Mouse (Mus musculus): ENCODE results near the gene Krba1. TPM values are rescaled to one million over a fixed set of nuclear protein-coding genes. Genes with fewer than 3 reads are reported as not detected.

Gene Krba1
- polyA plus RNA-seq, 1 experiment = 48.0 TPM

GRCm38 (mm10) chr6:48466715-48467114, 71.3 kb downstream of the Krba1 start:
- DNase-seq (ENCODE audit: low read depth) = no peak
- no peak for TF ChIP-seq CTCF (IDR thresholded peaks at IDR 0.05; ENCODE audit: borderline replicate concordance, extremely low read depth, insufficient read depth, insufficient read length)

- DNase-seq (ENCODE audit: low read depth) = no peak
- TF ChIP-seq POLR2A (IDR thresholded peaks at IDR 0.05; ENCODE audit: borderline replicate concordance, extremely low read depth, insufficient read depth, insufficient read length, poor library complexity, severe bottlenecking) (no peak), CTCF (IDR thresholded peaks at IDR 0.05; ENCODE audit: borderline replicate concordance, extremely low read depth, insufficient read depth, insufficient read length) (no peak)
These were observed 72.1 kb downstream of the Krba1 start for GRCm38 (mm10) chr6:48467490-48467889.

Other genes with a start within 250 kb of the Krba1 start
- 33.5 and 37.0 TPM in 2 replicates for gene Zfp467, start 50.2 kb downstream of the Krba1 start, polyA plus RNA-seq (2012; rRNA removed)
- 1.3 and 1.7 TPM in 2 replicates for gene Sspo, start 52.6 kb downstream of the Krba1 start, polyA plus RNA-seq (2012; rRNA removed)
- 220 and 228 TPM in 2 replicates for gene Atp6v0e2, start 142.0 kb downstream of the Krba1 start, polyA plus RNA-seq (2012; rRNA removed)
- gene Lrrc61, start 159.2 kb downstream of the Krba1 start, polyA plus RNA-seq (2012; rRNA removed) = 31.3 and 35.6 TPM in 2 replicates
- gene Rarres2, start 177.2 kb downstream of the Krba1 start, polyA plus RNA-seq (2012; rRNA removed) = 2.8 and 3.1 TPM in 2 replicates
- gene Gm45021, start 194.0 kb downstream of the Krba1 start, polyA plus RNA-seq (2012; rRNA removed) = not detected in 2 replicates
- gene Repin1, start 198.3 kb downstream of the Krba1 start, polyA plus RNA-seq (2012; rRNA removed) = 60.0 and 69.2 TPM in 2 replicates
- gene Gm44965, start 198.4 kb downstream of the Krba1 start, polyA plus RNA-seq (2012; rRNA removed) = not detected in 2 replicates
- 14.6 and 15.0 TPM in 2 replicates for gene Zfp775, start 206.5 kb downstream of the Krba1 start, polyA plus RNA-seq (2012; rRNA removed)
- 11.0 and 14.0 TPM in 2 replicates for gene AI854703, start 231.2 kb downstream of the Krba1 start, polyA plus RNA-seq (2012; rRNA removed)